Mouse (Mus musculus): Measurements from ENCODE around the gene Samd13.

DNA sequence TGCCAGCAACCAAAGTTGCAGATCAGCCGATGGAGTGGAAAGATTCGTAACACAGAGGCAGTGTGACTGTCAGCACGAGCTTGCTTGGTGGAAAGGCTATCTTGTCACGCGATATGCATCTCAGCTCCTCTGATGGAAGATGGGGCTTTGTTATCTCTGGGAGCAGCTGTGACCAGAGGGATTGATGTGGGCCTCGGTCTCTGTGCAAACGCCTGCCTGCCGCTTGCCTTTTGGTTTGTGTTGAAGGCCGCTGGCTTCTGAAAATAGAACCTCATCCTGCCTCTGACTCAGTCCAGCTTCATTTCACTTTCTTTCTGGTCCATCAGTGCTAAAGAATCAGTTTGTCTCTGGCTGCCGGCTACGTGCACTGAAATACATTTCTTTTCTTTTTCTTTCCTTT is 13.6 kb upstream of the Samd13 start:
- TF ChIP-seq CTCF (IDR thresholded peaks at IDR 0.05; ENCODE audit: low read depth, low read length) (no peak), GATA1 (IDR thresholded peaks at IDR 0.05; ENCODE audit: borderline replicate concordance, low read length) (no peak)

Data from G1E (cell line).